Mouse (Mus musculus) brain, adult 2 months (tissue): ENCODE data around the gene Eif4g3.

Experiments
- DNase-seq: peaks from one replicate; pipeline ENCODE4 v3.0.0; 2011; ENCODE audit warnings: low read depth, low spot score

The Eif4g3 gene

GRCm38 (mm10) chr4:138061161-138061560 lies 68.3 kb downstream of the Eif4g3 start:
- no peak for DNase-seq

- DNase-seq: peak; percentile 82
Measured at GRCm38 (mm10) chr4:138063372-138064265, 70.8 kb downstream of the Eif4g3 start.

- peak; percentile 51 for DNase-seq
Measured at GRCm38 (mm10) chr4:138064882-138065592, 72.2 kb downstream of the Eif4g3 start.

GRCm38 (mm10) chr4:138065593-138066169 lies 72.9 kb downstream of the Eif4g3 start:
- peak; percentile 64 for DNase-seq

- DNase-seq: no peak
Measured at GRCm38 (mm10) chr4:138066421-138066820, 73.6 kb downstream of the Eif4g3 start.

- DNase-seq: no peak
Measured at GRCm38 (mm10) chr4:138067858-138068257, 75.0 kb downstream of the Eif4g3 start.

GRCm38 (mm10) chr4:138068598-138068997 lies 75.8 kb downstream of the Eif4g3 start:
- peak; percentile 99 for DNase-seq

GRCm38 (mm10) chr4:138069371-138069770 lies 76.5 kb downstream of the Eif4g3 start:
- peak; percentile 62 for DNase-seq

- DNase-seq: no peak
Measured at GRCm38 (mm10) chr4:138071497-138071896, 78.7 kb downstream of the Eif4g3 start.

GRCm38 (mm10) chr4:138073086-138073485 lies 80.3 kb downstream of the Eif4g3 start:
- DNase-seq: no peak

- peak; percentile 74 for DNase-seq
Measured at GRCm38 (mm10) chr4:138073531-138073930, 80.7 kb downstream of the Eif4g3 start.

GRCm38 (mm10) chr4:138074896-138075584 lies 82.2 kb downstream of the Eif4g3 start:
- peak; percentile 44 for DNase-seq

- peak; percentile 48 for DNase-seq
Measured at GRCm38 (mm10) chr4:138077663-138078295, 85.0 kb downstream of the Eif4g3 start.

- no peak for DNase-seq
Measured at GRCm38 (mm10) chr4:138079234-138079633, 86.4 kb downstream of the Eif4g3 start.

GRCm38 (mm10) chr4:138082466-138082865 lies 89.6 kb downstream of the Eif4g3 start:
- no peak for DNase-seq

GRCm38 (mm10) chr4:138084103-138084502 lies 91.3 kb downstream of the Eif4g3 start:
- DNase-seq: peak; percentile 52

GRCm38 (mm10) chr4:138084851-138085573 lies 92.2 kb downstream of the Eif4g3 start:
- peak; percentile 73 for DNase-seq

- no peak for DNase-seq
Measured at GRCm38 (mm10) chr4:138086949-138087348, 94.1 kb downstream of the Eif4g3 start.

GRCm38 (mm10) chr4:138089512-138089911 lies 96.7 kb downstream of the Eif4g3 start:
- no peak for DNase-seq

- DNase-seq: no peak
Measured at GRCm38 (mm10) chr4:138091562-138092194, 98.9 kb downstream of the Eif4g3 start.
